Mouse (Mus musculus) olfactory bulb, adult 2 months (tissue): ENCODE data around the gene Mxi1.

ENCODE experiments used
- CTCF ChIP-seq: fragments of 200-500 bp; IDR thresholded peaks from 2 replicates; pipeline ENCODE4 v1.5.1; 2012; ENCODE audit warnings: low read depth, mild to moderate bottlenecking, low read length, moderate library complexity; ENCODE audit not compliant: insufficient read depth
- POLR2A ChIP-seq: fragments of 200-500 bp; IDR thresholded peaks from 2 replicates; pipeline ENCODE4 v1.6.1; 2012; ENCODE audit warnings: mild to moderate bottlenecking, low read depth, low read length, moderate library complexity; ENCODE audit not compliant: insufficient read depth

GRCm38 (mm10) chr19:53394552-53394951, 84.2 kb downstream of the Mxi1 start:
- no peak for TF ChIP-seq POLR2A
- no peak for TF ChIP-seq CTCF
